Mouse (Mus musculus) C2C12 (cell line): ENCODE measurements around the gene Zfp583.

ENCODE experiments used
- CTCF ChIP-seq: IDR thresholded peaks from one replicate; pipeline ENCODE4 v1.5.1; 2011; ENCODE audit not compliant: control insufficient read depth, insufficient read depth, insufficient read length
- FOSL1 ChIP-seq: IDR thresholded peaks from one replicate; pipeline ENCODE4 v1.8.0; 2011; ENCODE audit warnings: mild to moderate bottlenecking, low read length; ENCODE audit not compliant: poor library complexity, insufficient read depth, severe bottlenecking
- MAX ChIP-seq: IDR thresholded peaks from one replicate; pipeline ENCODE4 v1.6.1; 2011; ENCODE audit warnings: mild to moderate bottlenecking, control low read depth
- MYOD1 ChIP-seq: IDR thresholded peaks from one replicate; pipeline ENCODE4 v1.6.1; 2011; ENCODE audit warnings: low read depth; ENCODE audit not compliant: control insufficient read depth, insufficient read length
- MYOG ChIP-seq: IDR thresholded peaks from one replicate; pipeline ENCODE4 v1.6.1; 2011; ENCODE audit not compliant: control insufficient read depth, insufficient read length; ENCODE audit errors: extremely low read depth
- USF1 ChIP-seq: IDR thresholded peaks from one replicate; pipeline ENCODE4 v1.6.1; 2011; ENCODE audit warnings: low read depth, mild to moderate bottlenecking, control low read depth, moderate library complexity

- no peak for TF ChIP-seq MAX
- TF ChIP-seq CTCF = no peak
- no peak for TF ChIP-seq MYOD1
- TF ChIP-seq USF1 = no peak
- TF ChIP-seq MYOG = no peak
- no peak for TF ChIP-seq FOSL1
Observed at GRCm38 (mm10) chr7:6369460-6369859, 38.4 kb upstream of the Zfp583 start.
